Mouse (Mus musculus): ENCODE results near the gene Rpl15.

GRCm38 (mm10) chr14:18274526-18274925 lies 3.3 kb upstream of the Rpl15 start:
- no peak for TF ChIP-seq POLR2A (IDR thresholded peaks at IDR 0.05; ENCODE audit: low read depth, low read length)
- no peak for TF ChIP-seq CTCF (conservative IDR thresholded peaks at IDR 0.05; ENCODE audit: insufficient read depth, insufficient read length, low read depth, low read length)

Measured in kidney, adult 2 months (tissue).